Mouse (Mus musculus): Measurements from ENCODE around the gene Prss57.
A peak's percentile ranks its signal among the peaks of the same experiment; 100 is the strongest.

Gene Prss57

DNA sequence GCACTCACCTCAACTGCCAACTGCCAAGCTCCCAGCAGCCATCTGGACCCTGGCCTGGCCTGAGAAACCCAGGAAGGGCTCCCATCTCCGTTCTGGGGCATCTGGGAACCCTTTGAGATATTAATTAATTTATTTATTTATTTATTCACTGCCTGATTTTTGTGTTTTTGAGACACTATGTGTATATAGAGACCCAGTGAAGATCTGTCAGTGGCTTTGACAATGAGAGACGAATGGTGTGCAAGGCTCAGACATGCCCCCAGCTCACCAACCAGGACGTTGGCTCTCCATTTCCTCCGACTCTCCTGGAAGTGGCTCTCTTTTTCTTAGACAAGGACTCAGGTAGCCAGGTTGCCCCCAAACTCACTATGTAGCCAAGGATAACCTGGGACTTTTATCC, at the start of gene Prss57:
TSS of gene Prss57 (minus strand) at position 101 of the 400 bp plus-strand sequence.
- no peak for DNase-seq

DNA sequence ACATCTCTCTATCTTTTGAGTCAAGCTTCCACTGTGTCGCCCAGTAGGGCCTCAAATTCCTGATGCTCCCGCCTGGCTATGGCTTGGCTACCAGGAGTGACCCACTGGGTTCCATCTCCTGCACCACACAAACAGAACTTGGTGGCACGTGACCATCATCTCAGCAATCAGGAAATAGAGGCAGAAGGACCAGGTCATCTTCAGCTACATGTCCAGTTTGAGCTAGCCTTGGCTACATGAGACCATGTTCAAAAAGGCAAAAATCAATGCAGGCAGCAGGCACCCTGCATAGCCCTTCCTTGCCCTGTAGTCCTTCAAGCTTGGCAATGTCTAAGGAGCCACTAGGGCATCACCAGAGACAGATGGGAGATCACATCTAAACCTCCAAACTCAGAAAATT, 49.3 kb upstream of the Prss57 start:
- no peak for DNase-seq

DNA sequence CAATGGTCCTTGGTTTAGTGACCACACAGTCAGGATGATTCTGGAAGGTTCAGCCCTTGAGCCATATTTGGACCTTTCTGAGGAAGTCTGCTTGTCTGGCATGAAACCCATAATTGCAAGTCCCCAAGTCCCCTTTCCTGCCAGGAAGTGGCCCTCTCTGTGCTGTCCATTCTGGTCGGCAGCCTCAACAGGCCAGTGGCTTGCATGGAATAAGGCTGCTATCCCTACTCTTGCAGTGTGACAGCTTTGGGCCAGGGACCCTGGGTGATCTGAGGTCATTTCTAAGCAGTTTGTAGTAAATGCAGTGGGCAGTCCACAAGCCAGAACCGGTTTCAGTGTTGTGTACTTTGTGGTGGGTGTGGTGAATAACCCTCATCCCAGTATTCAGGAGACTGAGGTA, 47.4 kb upstream of the Prss57 start:
- DNase-seq, result no peak

DNA sequence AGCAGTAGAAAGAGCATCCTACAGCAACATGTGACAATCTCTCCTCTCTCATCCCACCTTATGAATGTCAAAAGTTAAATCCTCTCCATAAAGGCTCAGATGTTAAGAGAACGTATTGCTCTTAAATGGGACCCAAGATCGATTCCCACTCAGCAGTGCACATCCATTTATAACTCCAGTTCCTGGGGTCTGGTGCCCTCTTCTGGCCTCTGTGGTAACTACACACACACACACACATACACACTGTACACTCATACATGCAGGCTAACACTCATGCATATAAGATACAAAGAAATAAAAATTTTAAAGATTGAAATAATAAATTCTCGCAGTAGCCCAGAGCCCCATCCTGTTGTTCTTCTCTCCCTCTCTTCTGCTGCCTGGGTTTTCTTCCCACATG, 46.2 kb upstream of the Prss57 start:
- DNase-seq, result no peak

DNA sequence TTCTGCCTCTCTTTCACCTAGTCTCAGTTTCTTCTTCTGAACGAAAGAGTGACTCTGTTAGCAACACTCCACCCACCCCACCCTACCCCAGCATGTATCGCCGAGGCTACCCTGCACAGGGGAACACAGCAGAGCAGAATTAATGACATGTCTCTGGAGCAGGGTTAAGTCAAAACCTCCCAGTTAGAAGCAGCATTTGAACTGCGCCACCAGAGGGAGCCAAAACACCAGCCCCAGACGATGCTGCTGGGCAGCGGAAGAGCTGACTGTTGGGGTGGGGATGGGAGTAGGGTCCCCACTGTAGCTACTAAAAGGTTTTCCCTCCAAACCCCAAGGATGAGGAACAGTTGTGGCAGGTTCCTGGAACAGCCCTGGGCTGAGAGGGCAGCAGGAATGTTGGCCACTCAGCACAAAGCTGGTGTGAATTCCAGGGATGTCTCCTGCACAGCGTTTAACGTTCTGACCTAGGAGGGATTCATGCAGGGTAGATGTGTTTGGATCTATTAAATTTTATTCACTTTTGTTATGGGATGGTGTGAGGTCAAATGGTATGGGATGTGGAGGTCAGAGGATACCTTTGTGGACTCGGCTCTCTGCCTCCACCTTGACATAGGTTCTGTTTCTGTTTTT, 44.1 kb upstream of the Prss57 start:
- DNase-seq, result peak; percentile 87

DNA sequence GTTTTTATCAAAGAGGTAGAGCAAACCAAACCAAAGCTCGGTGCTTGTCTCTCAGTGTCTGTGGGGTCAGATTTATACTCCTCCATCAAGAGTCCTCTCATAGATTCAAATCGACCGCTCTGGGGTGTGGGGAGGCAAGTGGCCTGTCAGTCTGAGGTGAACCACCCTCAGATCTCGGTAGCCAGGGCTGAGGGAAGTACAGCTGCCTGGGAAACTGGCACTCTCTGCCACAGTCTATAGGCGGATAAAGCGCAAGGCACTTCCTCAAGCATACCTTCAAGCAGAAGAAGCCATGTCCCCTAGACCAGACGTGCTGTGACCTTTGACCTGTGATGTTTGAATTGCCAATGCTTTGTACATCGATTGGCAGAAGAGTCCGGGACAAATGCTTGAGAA, 42.0 kb upstream of the Prss57 start:
- no peak for DNase-seq

DNA sequence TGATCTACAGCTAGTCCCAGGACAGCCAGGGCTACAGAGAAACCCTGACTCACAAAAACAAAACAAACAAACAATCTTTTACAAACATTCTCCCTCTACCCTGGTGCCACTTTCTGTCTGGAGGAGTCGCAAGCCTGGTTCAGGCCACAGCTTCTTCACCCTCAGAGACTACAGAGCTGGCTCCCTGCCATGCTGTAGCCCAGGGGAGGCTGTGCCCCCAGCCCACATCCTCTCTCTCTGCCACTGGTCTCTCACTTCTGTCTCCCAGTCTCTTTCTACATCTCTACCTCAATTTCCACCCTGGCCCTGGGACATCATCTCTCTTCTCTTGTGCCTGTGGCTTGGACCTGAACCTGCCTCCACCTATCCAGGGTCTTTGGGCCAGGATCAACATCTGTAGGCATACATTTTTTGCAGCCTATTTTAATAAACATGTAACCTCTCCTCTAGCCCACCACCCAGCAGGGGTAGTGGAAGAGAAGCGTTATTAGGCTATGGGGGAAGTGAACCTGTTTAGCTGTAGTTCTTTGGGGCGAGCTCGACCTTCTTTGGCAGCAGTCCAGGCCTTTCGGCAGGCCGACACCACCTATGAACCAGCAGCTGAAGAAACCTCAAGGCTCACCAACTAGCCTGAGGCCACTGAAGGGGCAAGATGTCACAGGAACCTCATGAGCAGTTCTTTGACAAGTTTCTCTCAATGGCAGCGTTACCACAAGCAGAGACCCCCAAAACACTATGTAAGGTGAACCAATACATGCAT, 41.4 kb upstream of the Prss57 start:
- DNase-seq, result no peak

DNA sequence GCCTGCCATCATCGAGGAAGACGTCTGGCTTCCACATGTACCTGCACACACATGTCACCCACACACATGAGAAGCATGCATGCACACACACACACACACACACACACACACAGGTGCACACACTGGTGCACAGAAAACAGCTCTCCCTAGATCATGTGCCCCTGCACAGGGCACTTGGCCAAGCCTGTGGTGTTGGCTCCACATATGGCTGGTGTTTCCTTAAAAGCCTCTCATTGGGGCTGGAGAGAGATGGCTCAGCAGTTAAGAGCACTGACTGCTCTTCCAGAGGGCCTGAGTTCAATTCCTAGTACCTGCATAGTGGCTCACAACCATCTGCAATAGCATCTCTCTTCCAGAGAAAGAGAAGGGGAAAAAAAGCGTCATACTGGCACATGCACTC, 40.8 kb upstream of the Prss57 start:
- DNase-seq, result no peak

DNA sequence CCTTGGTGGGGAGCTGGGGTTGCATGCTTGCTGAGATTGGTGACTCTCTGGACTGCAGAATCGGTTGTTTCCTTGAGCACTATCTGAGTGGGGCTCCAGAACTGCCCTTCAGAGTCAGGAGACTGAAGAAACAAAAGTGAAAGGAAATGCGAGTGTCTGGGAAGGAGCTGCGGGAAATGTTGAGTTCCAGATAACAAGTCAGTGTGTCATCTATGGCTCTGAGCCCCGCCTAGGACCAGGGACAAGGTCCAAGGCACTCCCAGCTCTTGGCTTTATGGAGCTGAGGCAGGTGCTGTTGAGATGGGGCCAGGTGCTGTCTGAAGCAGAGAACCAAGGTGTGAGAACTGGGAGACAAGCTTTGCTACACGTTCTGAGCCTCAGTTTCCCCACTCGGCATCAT, 33.7 kb upstream of the Prss57 start:
- DNase-seq, result peak; percentile 56

DNA sequence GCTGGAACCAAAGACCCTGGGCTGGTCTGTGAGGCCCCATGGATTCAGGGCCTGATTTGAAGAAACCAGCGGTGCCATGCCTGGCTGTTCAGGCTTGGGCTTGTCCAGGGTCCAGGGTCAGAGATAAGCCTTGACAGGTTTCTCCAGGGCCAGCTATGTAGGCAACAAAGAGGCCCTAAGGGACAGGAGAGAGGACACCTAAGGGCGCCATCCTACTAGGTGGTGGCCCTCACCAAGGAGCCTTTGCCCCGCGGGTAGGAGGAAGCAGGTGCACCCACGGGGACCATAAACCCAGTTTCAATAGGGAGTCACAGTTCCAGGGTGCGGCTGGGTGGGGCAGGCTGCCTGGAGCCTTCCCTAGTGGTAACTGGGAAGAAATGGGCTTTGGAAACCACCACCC, 32.2 kb upstream of the Prss57 start:
- no peak for DNase-seq

DNA sequence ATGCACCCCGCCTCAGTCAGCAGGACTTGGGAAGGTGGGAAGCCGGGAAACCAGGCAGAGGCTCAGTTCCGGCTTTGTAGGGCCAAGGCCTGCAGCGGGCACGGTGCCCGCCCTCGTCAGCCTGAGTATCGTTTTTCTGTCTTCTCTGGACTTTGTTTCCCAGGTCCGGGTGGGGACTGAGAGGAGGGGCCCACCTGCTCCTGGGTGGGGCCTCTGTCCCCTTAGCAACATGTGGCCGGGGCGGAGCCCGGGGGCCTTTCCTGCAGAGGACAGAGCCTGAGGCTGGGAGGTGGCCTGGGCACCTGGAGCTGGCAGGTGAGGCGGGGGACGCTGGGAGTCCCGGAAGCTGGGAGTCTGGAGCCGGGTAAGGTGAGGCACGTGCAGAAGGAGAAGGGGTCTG, 31.6 kb upstream of the Prss57 start:
- peak; percentile 40 for DNase-seq

DNA sequence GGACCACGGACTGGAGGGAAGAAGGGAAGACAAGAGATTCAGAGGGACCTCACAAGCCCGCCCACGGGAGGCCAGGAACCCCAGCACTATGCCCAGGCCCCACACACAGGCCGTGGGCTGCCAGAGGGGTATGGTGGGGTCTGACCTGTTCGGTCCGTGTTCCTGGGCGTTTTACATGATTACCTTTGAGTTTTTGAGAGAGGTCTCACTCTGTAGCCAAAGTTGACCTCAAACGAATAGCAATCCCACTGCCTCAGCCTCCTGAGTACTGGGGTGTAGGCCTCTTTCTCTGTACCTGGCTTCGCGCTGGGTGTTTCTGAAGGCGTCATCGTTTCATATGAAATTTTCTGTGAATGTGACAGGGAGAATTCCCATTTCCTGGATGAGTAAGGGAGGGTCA, 31.0 kb upstream of the Prss57 start:
- no peak for DNase-seq

DNA sequence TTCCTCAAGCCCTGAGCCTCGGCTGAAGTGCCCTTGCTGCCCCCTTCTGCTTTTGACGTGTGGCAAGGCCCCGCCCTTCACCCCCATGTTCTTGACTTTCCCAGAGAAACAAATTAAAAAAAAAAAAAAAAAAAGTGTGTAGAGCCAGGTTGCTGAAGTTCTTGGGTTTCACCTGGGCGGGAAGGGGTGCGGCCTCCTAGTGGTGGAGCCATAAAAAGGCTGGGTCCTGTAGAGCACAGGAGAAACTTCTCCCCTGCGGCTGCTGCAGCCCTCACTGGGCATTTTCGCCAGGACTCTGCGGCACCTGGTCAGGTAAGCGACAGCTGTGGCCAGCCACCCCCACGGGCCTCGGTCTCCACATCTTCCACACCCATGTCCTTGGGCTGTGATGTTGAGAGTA, 30.0 kb upstream of the Prss57 start, which contains the start of gene Misp:
TSS of gene Misp (plus strand) at position 208 of the 400 bp plus-strand sequence.
- DNase-seq, result no peak

DNA sequence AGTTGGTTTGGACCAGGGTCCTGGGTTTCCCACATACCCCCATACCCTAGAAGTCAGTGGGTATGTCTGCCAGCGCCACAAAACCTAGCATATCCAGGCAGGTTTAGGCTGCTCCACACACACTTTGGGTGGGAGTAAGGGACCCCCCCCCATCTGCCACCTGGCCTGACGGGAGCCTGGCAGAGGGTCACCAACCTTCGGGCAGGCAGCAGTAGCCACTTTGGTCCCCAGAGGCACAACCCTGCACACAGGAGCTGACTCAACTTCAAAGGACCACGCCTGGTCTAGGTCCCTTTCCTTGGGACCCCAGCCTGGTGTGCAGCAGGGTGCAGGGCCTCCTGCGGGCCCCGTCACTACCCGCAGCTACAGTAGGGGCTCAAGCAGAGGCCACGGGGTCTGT, 29.5 kb upstream of the Prss57 start:
- DNase-seq, result no peak

DNA sequence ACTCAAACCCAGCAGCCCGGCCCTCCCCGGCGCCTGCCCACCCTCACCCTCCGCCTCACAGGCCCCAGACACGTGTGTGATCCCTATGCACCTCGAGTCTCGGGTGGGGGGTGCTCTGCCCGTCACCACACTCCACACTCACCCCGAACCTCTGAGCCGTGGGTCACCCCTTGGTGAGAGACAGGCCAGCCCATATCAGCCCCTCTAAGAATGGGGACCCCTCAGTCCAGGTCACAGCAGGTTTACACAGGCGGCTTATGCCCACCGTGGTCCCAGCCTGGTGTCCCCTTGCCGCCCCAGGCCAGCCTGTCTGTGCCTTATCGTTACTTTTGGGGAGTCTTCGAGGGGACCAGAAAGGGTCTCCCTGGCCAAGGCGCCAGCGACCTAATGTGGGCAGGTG, 28.8 kb upstream of the Prss57 start:
- DNase-seq, result no peak

DNA sequence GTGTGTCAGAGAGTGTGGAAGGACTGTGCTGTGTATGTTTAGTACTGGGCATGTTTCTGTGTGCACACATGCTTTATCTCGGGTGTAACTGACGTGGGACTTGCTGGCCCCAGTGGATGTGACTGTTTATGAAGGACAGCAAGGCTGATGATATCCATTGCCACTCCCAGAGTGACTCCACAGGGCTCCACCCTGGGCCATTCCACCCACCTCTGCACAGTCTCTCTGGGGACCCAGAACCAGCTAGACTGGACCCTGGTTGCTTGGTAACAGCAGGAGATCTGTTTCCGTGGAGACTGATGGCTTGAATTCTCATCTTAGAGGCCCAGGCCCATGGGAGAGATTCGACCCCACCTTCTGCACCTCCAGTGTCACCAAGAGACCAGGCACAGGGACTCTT, 27.5 kb upstream of the Prss57 start:
- no peak for DNase-seq

DNA sequence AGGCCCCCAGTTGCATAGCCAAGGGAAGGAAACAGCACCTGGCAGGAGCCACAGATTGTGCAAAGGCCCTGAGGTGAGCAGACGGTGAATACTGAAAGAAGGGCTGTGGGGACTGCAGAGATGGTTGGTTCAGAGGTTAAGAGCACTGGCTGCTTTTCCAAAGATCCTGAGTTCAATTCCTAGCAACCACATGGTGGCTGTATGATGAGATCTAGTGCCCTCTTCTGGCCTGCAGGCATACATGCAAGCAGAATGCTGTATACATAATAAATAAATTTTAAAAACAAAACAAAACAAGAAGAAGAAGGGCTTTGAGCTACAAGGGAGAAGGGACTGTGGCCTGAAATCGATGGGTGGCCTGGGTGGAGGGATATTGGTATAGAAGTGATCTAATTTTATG, 26.4 kb upstream of the Prss57 start:
- DNase-seq, result no peak

DNA sequence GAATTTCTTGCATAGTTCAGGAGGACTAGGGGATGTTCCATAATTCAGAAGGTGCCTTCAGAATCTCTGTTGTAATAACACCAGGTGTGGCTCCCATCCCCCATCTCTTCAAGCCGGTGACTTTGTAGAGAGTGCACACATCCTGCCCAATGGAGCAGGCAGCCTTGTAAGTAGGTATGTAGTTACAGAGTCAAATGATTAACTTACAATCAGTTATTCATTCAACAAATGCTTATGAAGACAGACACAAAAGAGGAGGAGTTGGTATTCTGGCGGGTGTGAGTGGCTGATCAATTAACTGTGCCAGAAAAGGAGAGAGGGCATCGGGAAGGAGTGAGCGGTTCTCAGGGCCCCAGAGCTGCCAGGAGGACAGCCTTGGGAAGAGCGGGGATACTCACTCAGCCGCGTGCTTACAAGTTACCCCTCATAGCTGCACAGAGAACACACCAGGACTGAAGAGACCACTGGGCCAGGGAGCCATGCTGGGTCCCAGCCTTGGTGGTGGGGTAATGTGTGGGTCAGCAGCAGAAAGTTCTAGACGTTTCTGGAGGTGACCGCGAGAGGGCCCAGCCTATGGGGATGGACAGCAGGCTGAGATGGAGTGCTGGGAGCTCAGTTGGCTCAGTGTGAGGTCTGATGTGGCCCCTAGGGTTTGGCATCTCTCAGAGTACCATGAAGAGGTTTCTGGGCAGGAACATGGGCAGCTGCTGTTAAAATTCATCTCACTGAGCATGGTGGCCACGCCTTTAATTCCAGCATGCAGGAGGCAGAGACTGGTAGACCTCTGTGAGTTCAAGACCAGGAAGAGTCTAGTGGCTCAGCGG, 25.1 kb upstream of the Prss57 start:
- DNase-seq, result no peak

DNA sequence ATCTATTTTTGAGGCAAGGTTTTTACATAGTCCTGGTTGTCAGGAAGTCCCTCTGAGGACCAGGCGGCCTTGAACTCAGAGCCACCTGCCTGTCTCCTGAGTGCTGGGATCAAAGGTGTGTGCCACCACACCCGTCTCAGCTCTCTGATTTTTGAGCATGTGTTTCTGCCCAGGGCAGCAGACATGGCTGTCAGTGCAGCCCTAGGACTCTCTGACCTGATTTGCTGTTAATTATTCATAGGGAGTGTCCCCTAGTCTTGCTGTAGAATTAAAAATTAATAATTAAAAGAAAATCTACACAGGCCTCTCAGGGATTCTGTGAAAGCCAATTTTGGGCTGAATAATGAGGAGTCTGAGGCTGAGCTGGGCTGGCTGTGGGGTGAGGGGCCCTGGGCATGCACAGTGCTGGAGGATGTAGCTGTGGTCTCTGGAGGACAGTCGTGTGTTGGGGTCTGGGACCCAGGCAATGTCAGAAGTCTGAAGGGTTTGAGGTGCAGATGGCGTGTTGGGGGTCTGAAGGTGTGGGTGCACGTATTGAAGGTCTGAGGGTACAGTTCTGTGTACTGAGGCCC, 23.6 kb upstream of the Prss57 start:
- DNase-seq, result no peak

DNA sequence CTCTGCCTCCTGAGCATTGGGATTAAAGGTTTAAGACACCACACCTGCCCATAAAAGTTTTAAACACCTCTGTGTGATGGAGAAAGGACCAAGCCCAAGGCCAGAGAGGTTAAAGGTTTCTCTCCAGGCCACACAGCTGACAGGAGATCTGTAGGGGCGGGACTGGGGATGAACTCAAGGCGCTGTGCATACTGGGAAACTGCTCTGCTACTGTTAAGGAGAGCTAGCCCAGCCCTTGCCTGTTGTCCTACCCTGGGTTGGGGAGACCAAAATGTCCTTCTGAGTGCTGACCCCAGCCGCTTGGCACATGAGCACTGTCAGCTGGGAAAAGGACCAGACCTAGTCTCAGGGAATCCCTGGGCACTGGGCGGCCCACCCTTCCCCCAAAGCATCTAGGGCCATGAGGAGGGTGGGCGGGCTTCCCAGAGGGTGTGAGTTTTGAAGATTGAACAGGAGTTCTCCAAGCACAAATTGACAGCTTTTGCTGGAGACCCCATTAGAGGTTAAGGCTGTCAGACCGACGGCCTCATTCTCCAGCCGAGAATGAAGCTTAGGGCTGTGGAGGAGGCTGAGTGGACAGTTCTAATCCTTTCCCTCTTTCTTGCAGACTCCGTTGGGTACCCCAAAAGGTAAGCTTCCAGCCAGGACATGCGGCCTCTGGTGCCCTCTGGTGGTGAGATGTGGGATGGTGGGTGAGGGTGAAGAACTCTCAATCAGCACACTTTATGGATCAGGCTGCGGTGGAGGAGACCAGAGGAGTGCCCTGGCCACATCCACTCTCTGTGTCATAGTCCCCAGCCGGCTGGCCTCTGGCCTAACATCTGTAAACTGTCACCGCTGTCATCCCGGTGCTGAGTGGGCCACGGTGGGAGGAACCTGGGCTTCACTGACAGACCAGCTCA, 21.2 kb upstream of the Prss57 start:
- DNase-seq, result peak; percentile 89

DNA sequence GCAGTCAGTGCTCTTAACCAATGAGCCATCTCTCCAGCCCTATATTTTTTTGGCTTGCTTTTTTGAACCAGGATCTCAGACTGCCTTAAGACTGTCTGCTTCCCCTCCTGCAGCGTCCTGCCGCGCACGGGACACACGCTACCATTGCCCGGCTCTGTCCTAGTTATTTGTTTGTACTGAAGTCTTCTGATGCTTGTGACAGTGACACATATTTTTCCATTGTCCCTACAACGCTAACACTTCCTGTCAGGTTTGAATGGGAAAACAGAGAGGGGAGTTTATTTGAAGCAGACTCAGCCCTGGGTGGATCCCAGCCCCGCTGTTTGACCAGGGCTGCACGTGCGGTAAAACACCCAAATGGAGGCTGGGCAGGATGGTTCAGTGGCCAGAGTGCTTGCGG, 18.0 kb upstream of the Prss57 start:
- peak; percentile 60 for DNase-seq

DNA sequence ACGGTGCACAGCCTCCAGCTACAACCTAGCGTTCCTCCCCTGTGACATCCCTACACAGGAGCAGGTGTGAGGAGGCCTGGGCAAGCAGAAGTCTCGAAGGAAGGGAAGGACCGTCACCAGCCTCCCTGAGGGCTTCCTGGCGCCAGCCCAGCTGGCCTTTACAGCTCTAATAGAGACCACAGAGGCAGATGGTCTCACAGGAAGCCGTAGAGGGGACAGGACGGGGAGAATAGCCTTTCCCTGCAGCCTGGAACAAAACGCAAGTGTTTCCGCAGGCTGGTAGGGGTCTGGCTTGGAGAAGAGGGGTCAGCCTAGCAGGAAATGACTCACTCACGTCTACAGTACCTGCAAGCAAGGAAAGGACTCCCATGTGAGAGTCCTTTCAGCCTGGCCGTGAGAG, 17.1 kb upstream of the Prss57 start:
- peak; percentile 40 for DNase-seq

All from lung, postnatal 10 days (tissue).